Mouse (Mus musculus) intestine, embryonic 16.5 days (tissue): ENCODE results near the gene Slc25a22. TPM values are rescaled to one million over a fixed set of nuclear protein-coding genes. Genes with fewer than 3 reads are reported as not detected.

Source experiments
- ATAC-seq: fragments of 200-750 bp; cut with Nextera tagmentation; 2 replicates; pipeline ENCODE4 v1.8.0; 2017; ENCODE audit warnings: moderate TSS enrichment, moderate library complexity
- H3K27ac ChIP-seq: fragments of 300-500 bp; sonication (generic); 2 replicates; pipeline ENCODE4 v1.5.1; 2014; ENCODE audit warnings: mild to moderate bottlenecking, low read length
- H3K27me3 ChIP-seq: fragments of 300-500 bp; sonication (generic); replicated peaks from 2 replicates; pipeline ENCODE4 v1.6.1; 2014; ENCODE audit warnings: low read length, control low read depth, mixed read lengths; ENCODE audit not compliant: control insufficient read depth, insufficient read depth
- H3K36me3 ChIP-seq: fragments of 300-500 bp; sonication (generic); 2 replicates; pipeline ENCODE4 v1.6.1; 2014; ENCODE audit warnings: low read length, control low read depth; ENCODE audit not compliant: control insufficient read depth, insufficient read depth
- H3K4me1 ChIP-seq: fragments of 300-500 bp; sonication (generic); 2 replicates; pipeline ENCODE4 v1.6.1; 2014; ENCODE audit warnings: low read length, control low read depth, mixed read lengths; ENCODE audit not compliant: control insufficient read depth, insufficient read depth
- H3K4me2 ChIP-seq: fragments of 300-500 bp; sonication (generic); 2 replicates; pipeline ENCODE4 v1.6.1; 2014; ENCODE audit warnings: low read depth, low read length, control low read depth
- H3K4me3 ChIP-seq: fragments of 300-500 bp; sonication (generic); 2 replicates; pipeline ENCODE4 v1.5.1; 2014; ENCODE audit warnings: mild to moderate bottlenecking, low read length
- H3K9ac ChIP-seq: fragments of 300-500 bp; sonication (generic); 2 replicates; pipeline ENCODE4 v1.6.1; 2014; ENCODE audit warnings: low read depth, low read length
- H3K9me3 ChIP-seq: fragments of 300-500 bp; sonication (generic); 2 replicates; pipeline ENCODE4 v1.6.1; 2016; ENCODE audit warnings: low read length, control low read depth; ENCODE audit not compliant: control insufficient read depth
- WGBS: fragments of 180-500 bp; shearing (Covaris S2); extraction: QIAGEN DNeasy Blood & Tissue Kit; methylation state at CpG from one replicate; pipeline ENCODE4 v1.1.7; 2014; 5-methylcytosine and 5-hydroxymethylcytosine counted together
- polyA plus RNA-seq: library from polyadenylated mRNA; unstranded; fragments of >200 nt; fragmentation: Nextera tagmentation; extraction: Ambion mirVana; gene quantifications from 2 replicates; pipeline ENCODE4 v1.2.1, GENCODE M21; 2015

The Slc25a22 gene
- polyA plus RNA-seq, 1 experiment from 2014 or later, result 34.6 TPM

- Histone ChIP-seq H3K27me3 (no peaks in the 10 kb centered on the region), H3K4me3 (peak within 1 kb of the TSS; percentile 78), H3K9ac (peak within 1 kb of the TSS; percentile 79), H3K4me1 (peaks cover 21% of the 10 kb centered on the region), H3K27ac (peak within 1 kb of the TSS; percentile 98), H3K4me2 (peak within 1 kb of the TSS; percentile 94), H3K36me3 (no peaks in the 10 kb centered on the region), H3K9me3 (no peaks in the 10 kb centered on the region)
- ATAC-seq, result peak; percentile 85
- WGBS, result under 1% methylated on average over 57 of the region's 57 CpGs
Observed at GRCm38 (mm10) chr7:141391625-141392551, 45.8 kb downstream of the Slc25a22 start, which contains the start of gene Taldo1. TSS of gene Taldo1 (plus strand) at chr7:141392199.

- Histone ChIP-seq H3K27me3 (no peaks in the 10 kb centered on the region), H3K36me3 (no peaks in the 10 kb centered on the region), H3K9me3 (no peaks in the 10 kb centered on the region), H3K4me3 (no peak overlapping the region), H3K4me1 (peaks cover 21% of the 10 kb centered on the region), H3K4me2 (peak overlapping the region; percentile 94), H3K9ac (0 out of 2 replicates have a peak overlapping the region, but pooled peaks have one; percentile 12), H3K27ac (peak overlapping the region; percentile 98)
- WGBS, result 46% methylated on average over 9 of the region's 9 CpGs
- no peak for ATAC-seq
Observed at GRCm38 (mm10) chr7:141390326-141391259, 47.1 kb downstream of the Slc25a22 start.

GRCm38 (mm10) chr7:141388487-141389109 lies 49.1 kb downstream of the Slc25a22 start:
- Histone ChIP-seq H3K27ac (peak overlapping the region; percentile 98), H3K4me3 (no peak overlapping the region)
- ATAC-seq, result peak; percentile 62

GRCm38 (mm10) chr7:141387807-141388486 lies 49.7 kb downstream of the Slc25a22 start:
- H3K9ac ChIP-seq, result no peak overlapping the region
- ATAC-seq, result no peak
- H3K27me3 ChIP-seq, result no peaks in the 10 kb centered on the region
- no peak overlapping the region for H3K4me2 ChIP-seq
- WGBS, result 46% methylated on average over 2 of the region's 2 CpGs
- H3K36me3 ChIP-seq, result no peaks in the 10 kb centered on the region
- peak overlapping the region; percentile 98 for H3K27ac ChIP-seq
- H3K4me3 ChIP-seq, result no peak overlapping the region
- H3K4me1 ChIP-seq, result peaks cover 18% of the 10 kb centered on the region
- no peaks in the 10 kb centered on the region for H3K9me3 ChIP-seq

More at GRCm38 (mm10) chr7:141388487-141389109, 49.1 kb downstream of the Slc25a22 start:
- H3K36me3 ChIP-seq, result no peaks in the 10 kb centered on the region
- H3K4me2 ChIP-seq, result peak overlapping the region; percentile 10; the same call in 1 of the 2 replicates
- peaks cover 21% of the 10 kb centered on the region for H3K4me1 ChIP-seq
- 41% methylated on average over 3 of the region's 3 CpGs for WGBS
- no peaks in the 10 kb centered on the region for H3K9me3 ChIP-seq
- H3K27me3 ChIP-seq, result no peaks in the 10 kb centered on the region
- no peak overlapping the region for H3K9ac ChIP-seq

GRCm38 (mm10) chr7:141381068-141381835 lies 56.4 kb downstream of the Slc25a22 start:
- WGBS, result 76% methylated on average over 4 of the region's 4 CpGs
- H3K9ac ChIP-seq, result no peak overlapping the region
- no peaks in the 10 kb centered on the region for H3K4me1 ChIP-seq
- H3K4me2 ChIP-seq, result no peak overlapping the region
- H3K27me3 ChIP-seq, result no peaks in the 10 kb centered on the region
- ATAC-seq, result no peak
- no peaks in the 10 kb centered on the region for H3K9me3 ChIP-seq
- H3K4me3 ChIP-seq, result no peak overlapping the region
- H3K27ac ChIP-seq, result no peak overlapping the region
- H3K36me3 ChIP-seq, result no peaks in the 10 kb centered on the region

Other genes starting within 250 kb of the Slc25a22 start
- gene Hras, start 243.9 kb downstream of the Slc25a22 start, polyA plus RNA-seq, result 21.9 and 47.0 TPM in 2 replicates
- gene Lrrc56, start 243.7 kb downstream of the Slc25a22 start, polyA plus RNA-seq, result 5.3 and 6.5 TPM in 2 replicates
- 4.0 TPM in 2 replicates for gene Lmntd2, start 223.8 kb downstream of the Slc25a22 start, polyA plus RNA-seq
- 75.6 and 77.5 TPM in 2 replicates for gene Rassf7, start 222.0 kb downstream of the Slc25a22 start, polyA plus RNA-seq
- gene Phrf1, start 209.1 kb downstream of the Slc25a22 start, polyA plus RNA-seq, result 55.2 and 56.7 TPM in 2 replicates
- 6.5 and 9.1 TPM in 2 replicates for gene Irf7, start 171.4 kb downstream of the Slc25a22 start, polyA plus RNA-seq
- 167 and 234 TPM in 2 replicates for gene Cdhr5, start 161.1 kb downstream of the Slc25a22 start, polyA plus RNA-seq
- 304 and 334 TPM in 2 replicates for gene Sct, start 158.8 kb downstream of the Slc25a22 start, polyA plus RNA-seq
- gene Drd4, start 145.9 kb downstream of the Slc25a22 start, polyA plus RNA-seq, result 0.23 and 0.48 TPM in 2 replicates
- gene Deaf1, start 110.2 kb downstream of the Slc25a22 start, polyA plus RNA-seq, result 61.0 and 64.4 TPM in 2 replicates
- gene Tmem80, start 110.2 kb downstream of the Slc25a22 start, polyA plus RNA-seq, result 32.4 and 34.2 TPM in 2 replicates
- 191 and 214 TPM in 2 replicates for gene Eps8l2, start 99.0 kb downstream of the Slc25a22 start, polyA plus RNA-seq
- gene Taldo1, start 45.7 kb downstream of the Slc25a22 start, polyA plus RNA-seq, result 567 and 582 TPM in 2 replicates
- gene Gatd1, start 23.8 kb downstream of the Slc25a22 start, polyA plus RNA-seq, result 47.5 and 48.2 TPM in 2 replicates
- 3.2 and 4.0 TPM in 2 replicates for gene Cend1, start 8.4 kb downstream of the Slc25a22 start, polyA plus RNA-seq
- 7.3 and 8.0 TPM in 2 replicates for gene Pidd1, start 6.1 kb upstream of the Slc25a22 start, polyA plus RNA-seq
- gene Rplp2, start 9.5 kb upstream of the Slc25a22 start, polyA plus RNA-seq, result 1,164 and 1,258 TPM in 2 replicates
- 45.5 and 45.7 TPM in 2 replicates for gene Pnpla2, start 17.3 kb upstream of the Slc25a22 start, polyA plus RNA-seq
- 19.3 and 21.0 TPM in 2 replicates for gene Cracr2b, start 23.2 kb upstream of the Slc25a22 start, polyA plus RNA-seq
- 30.6 and 30.8 TPM in 2 replicates for gene Cd151, start 29.5 kb upstream of the Slc25a22 start, polyA plus RNA-seq
- 50.9 and 57.1 TPM in 2 replicates for gene Polr2l, start 37.2 kb upstream of the Slc25a22 start, polyA plus RNA-seq
- 58.2 and 59.2 TPM in 2 replicates for gene Tspan4, start 37.3 kb upstream of the Slc25a22 start, polyA plus RNA-seq
- gene Chid1, start 102.0 kb upstream of the Slc25a22 start, polyA plus RNA-seq, result 69.8 and 76.5 TPM in 2 replicates
- gene Ap2a2, start 124.3 kb upstream of the Slc25a22 start, polyA plus RNA-seq, result 89.4 and 103 TPM in 2 replicates
- 0.24 and 0.28 TPM in 2 replicates for gene Muc6, start 217.4 kb upstream of the Slc25a22 start, polyA plus RNA-seq